In genomic region chr7:35171867-35172382, GRCm38 (mm10) we compare ENCODE assay signal across 8 mouse cellular contexts. TPM values are rescaled to one million over a fixed set of nuclear protein-coding genes. Genes with fewer than 3 reads are reported as not detected.
DNase-seq lines count a peak whose midpoint lies in the region; ATAC-seq and TF ChIP-seq lines count a peak whose summit lies in the region.

No protein-coding gene starts in this region.

- peak; percentile 46 for ATAC-seq in Patski
- peak; percentile 73 for ATAC-seq in frontal cortex, adult (ENCODE audit: low TSS enrichment)
- ATAC-seq in hindbrain, embryonic 11.5 days (ENCODE audit: low FRiP score), result peak; percentile 77
- peak; percentile 77 for ATAC-seq in lung, embryonic 16.5 days (ENCODE audit: low read depth)

- H3K9me3 ChIP-seq in hindbrain, embryonic 11.5 days (ENCODE audit: control insufficient read depth, low read length), result no peaks in the 10 kb centered on the region
- no peaks in the 10 kb centered on the region for H3K9me3 ChIP-seq in lung, embryonic 16.5 days (ENCODE audit: control insufficient read depth, low read length)

- H3K36me3 ChIP-seq in hindbrain, embryonic 11.5 days (ENCODE audit: control insufficient read depth, insufficient read depth, low read length), result no peaks in the 10 kb centered on the region
- no peaks in the 10 kb centered on the region for H3K36me3 ChIP-seq in lung, embryonic 16.5 days (ENCODE audit: control insufficient read depth, insufficient read depth, low read length)

- no peak overlapping the region for H3K9ac ChIP-seq in hindbrain, embryonic 11.5 days (ENCODE audit: low read depth, low read length)
- peak overlapping the region; percentile 40 for H3K9ac ChIP-seq in lung, embryonic 16.5 days (ENCODE audit: low read length)

- 0 out of 2 replicates have a peak overlapping the region, but pooled peaks have one; percentile 11 for H3K4me2 ChIP-seq in hindbrain, embryonic 11.5 days (replicated peaks; ENCODE audit: low read depth, low read length)
- peak overlapping the region; percentile 38 for H3K4me2 ChIP-seq in lung, embryonic 16.5 days (ENCODE audit: low read depth, low read length)

- in situ Hi-C loops in Patski (cut with MboI; ENCODE audit: low pct_unique_long_range_greater_than_20kb), result loop anchor here (5.0 to 10.0 kb wide), 3 partner anchors 135 to 495 kb away; no protein-coding TSS in a partner anchor

- no peaks in the 10 kb centered on the region for H3K4me1 ChIP-seq in hindbrain, embryonic 11.5 days (replicated peaks; ENCODE audit: control insufficient read depth, insufficient read depth, low read length)
- H3K4me1 ChIP-seq in lung, embryonic 16.5 days (replicated peaks; ENCODE audit: control insufficient read depth, insufficient read depth, low read length), result peaks cover 2% of the 10 kb centered on the region; the same call in 1 of the 2 replicates

- CTCF ChIA-PET in Patski (lab: Charles Lee), result interaction anchor here (0.7 to 4.8 kb wide), 18 partner anchors 11 to 768 kb away, joined by 3 to 69 read pairs (median 4); partner anchors contain the start of genes Cebpa and Cebpg

- DNase-seq in Patski (ENCODE audit: low read depth, low spot score), result peak; percentile 39
- DNase-seq in cerebellum, adult 8-10 months, result peak; percentile 67
- peak; percentile 91 for DNase-seq in hindbrain, embryonic 11.5 days (ENCODE audit: low spot score)
- peak; percentile 42 to 76 for DNase-seq in layer of hippocampus, adult 8-10 months (ENCODE audit: low spot score in 2 of 2)
- DNase-seq in ovary, postnatal 14 days (ENCODE audit: low spot score), result peak; percentile 82
- peak; percentile 63 to 82 for DNase-seq in urinary bladder, postnatal 4 days (ENCODE audit: low spot score in 2 of 2)

- H3K4me3 ChIP-seq in hindbrain, embryonic 11.5 days (ENCODE audit: low read depth, low read length), result no peak overlapping the region
- no peak overlapping the region for H3K4me3 ChIP-seq in lung, embryonic 16.5 days (ENCODE audit: low read length)

- WGBS in hindbrain, embryonic 11.5 days, result 2% methylated on average over 14 of the region's 16 CpGs
- WGBS in lung, embryonic 16.5 days, result under 1% methylated on average over 16 of the region's 16 CpGs

- TF ChIP-seq CTCF in Patski (IDR thresholded peaks at IDR 0.05), result no peak

- POLR2A ChIA-PET in Patski (lab: Charles Lee), result interaction anchor here (0.7 to 3.4 kb wide), 4 partner anchors 51 to 148 kb away, joined by 3 to 16 read pairs (median 8); partner anchors contain the start of gene Cebpa

- H3K27ac ChIP-seq in hindbrain, embryonic 11.5 days (ENCODE audit: low read depth, low read length), result no peak overlapping the region
- no peak overlapping the region for H3K27ac ChIP-seq in lung, embryonic 16.5 days (ENCODE audit: low read length)

- no peaks in the 10 kb centered on the region for H3K27me3 ChIP-seq in Patski
- no peaks in the 10 kb centered on the region for H3K27me3 ChIP-seq in hindbrain, embryonic 11.5 days (ENCODE audit: control insufficient read depth, insufficient read depth, low read length)
- H3K27me3 ChIP-seq in lung, embryonic 16.5 days (ENCODE audit: control insufficient read depth, insufficient read depth, low read depth, low read length), result no peaks in the 10 kb centered on the region; the same call in 1 of the 2 replicates

RNA-seq across cellular contexts. Expression of gene Slc7a10, which starts 14.3 kb away (rescaled TPM):
- not detected for polyA plus RNA-seq in Patski (2021)
- 0.73 and 1.0 TPM in 2 replicates for polyA plus RNA-seq in hindbrain, embryonic 11.5 days (2014; fragmentation: Nextera tagmentation; extraction: Ambion mirVana)
- 10 to 100 TPM; 34.9 to 45.2 (median 40.4) TPM for total RNA-seq in layer of hippocampus, adult 8-10 months (2022)
- 5.3 and 6.2 TPM in 2 replicates for polyA plus RNA-seq in lung, embryonic 16.5 days (2015; fragmentation: Nextera tagmentation; extraction: Ambion mirVana)

RNA-seq across cellular contexts. Expression of gene Lrp3, which starts 43.4 kb away (rescaled TPM):
- polyA plus RNA-seq in Patski (2021), result 5.1 TPM
- 14.8 and 17.5 TPM in 2 replicates for polyA plus RNA-seq in hindbrain, embryonic 11.5 days (2014; fragmentation: Nextera tagmentation; extraction: Ambion mirVana)
- 10 to 100 TPM; 69.0 to 77.4 (median 72.4) TPM for total RNA-seq in layer of hippocampus, adult 8-10 months (2022)
- 5.9 and 6.7 TPM in 2 replicates for polyA plus RNA-seq in lung, embryonic 16.5 days (2015; fragmentation: Nextera tagmentation; extraction: Ambion mirVana)

RNA-seq across cellular contexts. Expression of gene Cebpa, which starts 52.8 kb away (rescaled TPM):
- 12.8 TPM for polyA plus RNA-seq in Patski (2021)
- polyA plus RNA-seq in hindbrain, embryonic 11.5 days (2014; fragmentation: Nextera tagmentation; extraction: Ambion mirVana), result 0.43 and 0.54 TPM in 2 replicates
- total RNA-seq in layer of hippocampus, adult 8-10 months (2022), result 10 to 100 TPM; 15.4 to 55.7 (median 30.3) TPM
- polyA plus RNA-seq in lung, embryonic 16.5 days (2015; fragmentation: Nextera tagmentation; extraction: Ambion mirVana), result 7.5 and 9.4 TPM in 2 replicates

Comparison
In these comparisons a context has a peak if more than half of its experiments do, and no peak if none do; other contexts are left out.
1. DNase-seq: peak in every context shown above with its lines; median percentile 91 in hindbrain, embryonic 11.5 days; 82 in ovary, postnatal 14 days; 72 in urinary bladder, postnatal 4 days; 67 in cerebellum, adult 8-10 months; 59 in layer of hippocampus, adult 8-10 months; 39 in Patski.